Mouse (Mus musculus): ENCODE measurements around the gene Ccar1. TPM values are rescaled to one million over a fixed set of nuclear protein-coding genes. Genes with fewer than 3 reads are reported as not detected.
A peak's percentile ranks its signal among the peaks of the same experiment; 100 is the strongest.

Ccar1 gene
- polyA plus RNA-seq, 1 experiment from 2014 or later: 43.0 TPM

DNA sequence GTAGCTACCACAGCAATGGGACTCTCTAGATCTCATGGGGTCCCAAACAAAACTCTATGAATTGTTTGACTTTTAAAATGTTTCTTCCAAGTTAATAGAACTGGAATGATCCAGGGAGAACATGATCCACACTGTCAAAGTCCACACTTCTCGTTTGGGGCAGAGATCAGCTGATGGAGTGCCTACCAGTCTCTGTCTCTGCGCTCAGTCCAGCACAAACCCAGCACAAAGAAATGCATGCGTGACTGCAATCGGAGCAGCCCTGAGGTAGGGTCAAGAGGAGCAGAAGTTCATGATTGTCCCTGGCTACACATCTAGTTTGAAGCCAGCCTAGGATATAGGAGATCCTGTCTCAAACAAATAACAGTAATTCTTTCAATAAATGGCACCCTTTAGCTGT, 31.3 kb upstream of the Ccar1 start:
- no peaks in the 10 kb centered on the region for H3K9me3 ChIP-seq (ENCODE audit: control insufficient read depth, low read length)
- no peak overlapping the region for H3K4me3 ChIP-seq (ENCODE audit: low read depth, low read length)
- TF ChIP-seq EP300 (optimal IDR thresholded peaks at IDR 0.05): no peak
- no peak for TF ChIP-seq CTCF (IDR thresholded peaks at IDR 0.05; ENCODE audit: low read depth)
- no peak overlapping the region for H3K4me2 ChIP-seq (replicated peaks; ENCODE audit: low read depth)
- no peaks in the 10 kb centered on the region for H3K36me3 ChIP-seq (ENCODE audit: control insufficient read depth, insufficient read depth, low read length)
- no peak for DNase-seq (ENCODE audit: low spot score)
- ATAC-seq (ENCODE audit: low FRiP score, low TSS enrichment): no peak
- no peak overlapping the region for H3K27ac ChIP-seq (replicated peaks)
- WGBS: 86% methylated on average over 4 of the region's 4 CpGs
- H3K27me3 ChIP-seq (ENCODE audit: control insufficient read depth, insufficient read depth, low read length): no peaks in the 10 kb centered on the region
- H3K9ac ChIP-seq (ENCODE audit: low read length): no peak overlapping the region
- H3K4me1 ChIP-seq (replicated peaks; ENCODE audit: control insufficient read depth, insufficient read depth): no peaks in the 10 kb centered on the region

DNA sequence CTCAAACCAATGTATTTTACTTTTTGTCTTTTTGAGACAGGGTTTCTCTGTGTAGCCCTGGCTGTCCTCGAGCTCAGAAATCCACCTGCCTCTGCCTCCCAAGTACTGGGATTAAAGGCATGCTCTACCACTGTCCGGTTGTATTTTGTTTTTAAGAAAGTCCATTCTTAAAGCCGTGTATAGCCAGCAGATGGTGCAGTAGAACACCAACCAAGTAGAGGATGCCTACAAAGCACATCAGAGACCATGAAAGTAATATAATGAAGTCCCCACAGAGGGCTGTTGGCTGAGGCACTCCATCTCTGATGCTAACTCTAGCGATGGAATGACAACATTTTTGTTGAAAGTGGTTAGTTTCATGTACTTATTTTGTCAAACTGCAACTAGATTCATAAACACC, 17.9 kb upstream of the Ccar1 start:
- WGBS: 75% methylated on average over 4 of the region's 4 CpGs

DNA sequence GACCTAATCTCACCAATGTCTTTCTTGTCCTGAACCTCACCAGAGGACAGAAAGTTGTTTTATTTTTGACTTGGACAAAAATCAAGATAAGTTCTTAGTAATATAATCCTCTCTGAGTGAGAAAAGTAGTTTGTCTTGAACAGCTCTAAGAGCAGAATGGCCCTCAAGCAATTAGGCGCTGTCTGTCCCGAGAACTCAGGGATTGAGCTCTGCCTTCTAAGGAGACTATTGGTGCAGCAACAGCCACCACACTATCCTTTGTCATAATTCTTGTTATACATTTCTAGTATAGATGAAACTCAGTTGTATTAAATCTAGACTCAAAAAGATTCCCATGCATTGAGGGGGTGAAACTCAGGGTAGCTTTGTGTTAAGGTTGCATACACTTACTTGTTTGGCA, 16.7 kb upstream of the Ccar1 start:
- Histone ChIP-seq H3K27me3 (ENCODE audit: control insufficient read depth, insufficient read depth, low read length) (no peaks in the 10 kb centered on the region), H3K9ac (ENCODE audit: low read length) (no peak overlapping the region), H3K27ac (replicated peaks) (no peak overlapping the region), H3K9me3 (ENCODE audit: control insufficient read depth, low read length) (no peaks in the 10 kb centered on the region), H3K4me3 (ENCODE audit: low read depth, low read length) (no peak overlapping the region), H3K4me1 (replicated peaks; ENCODE audit: control insufficient read depth, insufficient read depth) (no peaks in the 10 kb centered on the region), H3K36me3 (ENCODE audit: control insufficient read depth, insufficient read depth, low read length) (no peaks in the 10 kb centered on the region; the same call in 1 of the 2 replicates), H3K4me2 (replicated peaks; ENCODE audit: low read depth) (no peak overlapping the region)
- TF ChIP-seq EP300 (optimal IDR thresholded peaks at IDR 0.05) (no peak), CTCF (IDR thresholded peaks at IDR 0.05; ENCODE audit: low read depth) (no peak)
- ATAC-seq (ENCODE audit: low FRiP score, low TSS enrichment) (no peak), DNase-seq (ENCODE audit: low spot score) (no peak)
- 95% methylated on average over 2 of the region's 2 CpGs for WGBS

More for the DNA sequence above, 17.9 kb upstream of the Ccar1 start:
- Histone ChIP-seq H3K27me3 (ENCODE audit: control insufficient read depth, insufficient read depth, low read length) (no peaks in the 10 kb centered on the region), H3K4me1 (replicated peaks; ENCODE audit: control insufficient read depth, insufficient read depth) (no peaks in the 10 kb centered on the region), H3K4me2 (replicated peaks; ENCODE audit: low read depth) (no peak overlapping the region), H3K4me3 (ENCODE audit: low read depth, low read length) (no peak overlapping the region), H3K27ac (replicated peaks) (no peak overlapping the region), H3K9me3 (ENCODE audit: control insufficient read depth, low read length) (no peaks in the 10 kb centered on the region), H3K36me3 (ENCODE audit: control insufficient read depth, insufficient read depth, low read length) (no peaks in the 10 kb centered on the region; the same call in 1 of the 2 replicates), H3K9ac (ENCODE audit: low read length) (no peak overlapping the region)
- no peak for ATAC-seq (ENCODE audit: low FRiP score, low TSS enrichment)
- TF ChIP-seq EP300 (optimal IDR thresholded peaks at IDR 0.05) (no peak), CTCF (IDR thresholded peaks at IDR 0.05; ENCODE audit: low read depth) (peak; percentile 59)
- no peak for DNase-seq (ENCODE audit: low spot score)

DNA sequence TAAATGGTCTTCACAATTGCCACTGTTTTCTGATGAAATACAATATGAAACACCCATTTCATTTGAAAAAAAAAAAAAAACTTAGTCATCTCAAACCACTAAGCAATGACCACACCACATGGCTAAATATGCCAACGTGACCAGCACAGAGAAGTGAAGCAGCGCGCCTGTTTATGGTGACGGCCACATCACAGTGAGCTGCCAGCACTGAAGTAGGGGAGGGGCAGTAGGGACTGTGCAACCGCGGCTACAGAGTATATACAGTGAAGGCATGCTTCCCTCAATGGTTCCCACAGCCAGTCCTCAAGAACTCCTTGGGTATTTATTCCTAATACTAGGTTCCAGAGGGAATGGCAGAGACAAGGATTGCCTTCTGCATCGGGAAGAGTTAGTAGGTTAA, 16.2 kb upstream of the Ccar1 start:
- Histone ChIP-seq H3K27me3 (ENCODE audit: control insufficient read depth, insufficient read depth, low read length) (no peaks in the 10 kb centered on the region), H3K27ac (replicated peaks) (no peak overlapping the region), H3K9me3 (ENCODE audit: control insufficient read depth, low read length) (no peaks in the 10 kb centered on the region), H3K4me2 (replicated peaks; ENCODE audit: low read depth) (no peak overlapping the region), H3K36me3 (ENCODE audit: control insufficient read depth, insufficient read depth, low read length) (no peaks in the 10 kb centered on the region; the same call in 1 of the 2 replicates), H3K4me3 (ENCODE audit: low read depth, low read length) (no peak overlapping the region), H3K9ac (ENCODE audit: low read length) (no peak overlapping the region), H3K4me1 (replicated peaks; ENCODE audit: control insufficient read depth, insufficient read depth) (no peaks in the 10 kb centered on the region)
- DNase-seq (ENCODE audit: low spot score) (no peak), ATAC-seq (ENCODE audit: low FRiP score, low TSS enrichment) (no peak)
- no peak for TF ChIP-seq CTCF (IDR thresholded peaks at IDR 0.05; ENCODE audit: low read depth)
- no peak for TF ChIP-seq EP300 (optimal IDR thresholded peaks at IDR 0.05)
- WGBS: 89% methylated on average over 7 of the region's 7 CpGs

DNA sequence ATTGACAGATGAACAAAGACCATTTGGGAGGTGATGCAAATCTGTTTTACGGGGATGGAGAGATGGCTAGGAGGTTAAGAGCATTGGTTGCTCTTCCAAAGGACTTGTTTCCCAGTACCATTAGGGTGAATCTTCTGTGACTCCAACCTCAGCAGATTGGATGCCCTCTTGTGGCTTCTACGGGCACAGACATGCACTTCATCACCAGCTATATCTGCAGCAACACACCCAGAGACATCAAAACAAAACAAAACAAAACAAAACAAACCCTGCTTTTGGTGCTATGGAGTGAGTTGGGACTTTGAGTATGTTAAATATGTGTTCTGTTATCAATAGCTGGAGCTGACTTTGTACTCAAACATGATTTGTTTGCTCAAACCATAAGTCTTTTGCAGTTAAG, 12.0 kb upstream of the Ccar1 start:
- WGBS: 88% methylated on average over 2 of the region's 2 CpGs

DNA sequence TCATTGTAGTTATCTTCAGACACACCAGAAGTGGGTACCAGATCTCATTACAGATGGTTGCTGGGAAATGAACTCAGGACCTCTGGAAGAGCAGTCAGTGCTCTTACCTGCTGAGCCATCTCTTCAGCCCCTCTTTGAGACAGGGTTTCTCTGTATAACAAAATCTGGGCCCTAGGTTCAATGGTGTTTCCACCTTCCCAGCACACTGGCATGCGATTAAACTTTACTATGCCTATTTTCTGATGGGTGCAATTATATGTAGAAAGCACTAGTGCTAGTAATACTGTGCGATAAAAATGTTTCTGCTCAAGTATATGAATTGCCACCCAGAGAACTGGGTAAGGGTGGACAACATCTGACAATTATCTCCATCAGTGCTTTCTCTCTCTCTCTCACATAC, 11.2 kb upstream of the Ccar1 start:
- Histone ChIP-seq H3K4me2 (replicated peaks; ENCODE audit: low read depth) (no peak overlapping the region), H3K9me3 (ENCODE audit: control insufficient read depth, low read length) (no peaks in the 10 kb centered on the region), H3K36me3 (ENCODE audit: control insufficient read depth, insufficient read depth, low read length) (no peaks in the 10 kb centered on the region), H3K27me3 (ENCODE audit: control insufficient read depth, insufficient read depth, low read length) (no peaks in the 10 kb centered on the region), H3K27ac (replicated peaks) (no peak overlapping the region), H3K9ac (ENCODE audit: low read length) (no peak overlapping the region), H3K4me1 (replicated peaks; ENCODE audit: control insufficient read depth, insufficient read depth) (no peaks in the 10 kb centered on the region), H3K4me3 (ENCODE audit: low read depth, low read length) (no peak overlapping the region)
- ATAC-seq (ENCODE audit: low FRiP score, low TSS enrichment): no peak
- TF ChIP-seq EP300 (optimal IDR thresholded peaks at IDR 0.05) (no peak), CTCF (IDR thresholded peaks at IDR 0.05; ENCODE audit: low read depth) (no peak)
- WGBS: 99% methylated on average over 2 of the region's 2 CpGs
- no peak for DNase-seq (ENCODE audit: low spot score)

More for the DNA sequence above, 12.0 kb upstream of the Ccar1 start:
- H3K9me3 ChIP-seq (ENCODE audit: control insufficient read depth, low read length): no peaks in the 10 kb centered on the region
- H3K4me2 ChIP-seq (replicated peaks; ENCODE audit: low read depth): no peak overlapping the region
- TF ChIP-seq CTCF (IDR thresholded peaks at IDR 0.05; ENCODE audit: low read depth) (peak; percentile 59), EP300 (optimal IDR thresholded peaks at IDR 0.05) (no peak)
- H3K36me3 ChIP-seq (ENCODE audit: control insufficient read depth, insufficient read depth, low read length): no peaks in the 10 kb centered on the region
- H3K27me3 ChIP-seq (ENCODE audit: control insufficient read depth, insufficient read depth, low read length): no peaks in the 10 kb centered on the region
- peak; percentile 17 for DNase-seq (ENCODE audit: low spot score)
- no peak overlapping the region for H3K27ac ChIP-seq (replicated peaks)
- H3K4me1 ChIP-seq (replicated peaks; ENCODE audit: control insufficient read depth, insufficient read depth): no peaks in the 10 kb centered on the region
- H3K9ac ChIP-seq (ENCODE audit: low read length): no peak overlapping the region
- no peak overlapping the region for H3K4me3 ChIP-seq (ENCODE audit: low read depth, low read length)
- no peak for ATAC-seq (ENCODE audit: low FRiP score, low TSS enrichment)
